Mouse (Mus musculus) urinary bladder, postnatal 0 days (tissue): ENCODE results near the gene Gm6760. TPM values are rescaled to one million over a fixed set of nuclear protein-coding genes. Genes with fewer than 3 reads are reported as not detected.

Source experiments
- polyA plus RNA-seq: library from polyadenylated mRNA; unstranded; fragments of >200 nt; fragmentation: Nextera tagmentation; extraction: Ambion mirVana; gene quantifications from 2 replicates; pipeline ENCODE4 v1.2.1, GENCODE M21; 2015

Gm6760 gene
- polyA plus RNA-seq = not detected in 2 replicates

DNA sequence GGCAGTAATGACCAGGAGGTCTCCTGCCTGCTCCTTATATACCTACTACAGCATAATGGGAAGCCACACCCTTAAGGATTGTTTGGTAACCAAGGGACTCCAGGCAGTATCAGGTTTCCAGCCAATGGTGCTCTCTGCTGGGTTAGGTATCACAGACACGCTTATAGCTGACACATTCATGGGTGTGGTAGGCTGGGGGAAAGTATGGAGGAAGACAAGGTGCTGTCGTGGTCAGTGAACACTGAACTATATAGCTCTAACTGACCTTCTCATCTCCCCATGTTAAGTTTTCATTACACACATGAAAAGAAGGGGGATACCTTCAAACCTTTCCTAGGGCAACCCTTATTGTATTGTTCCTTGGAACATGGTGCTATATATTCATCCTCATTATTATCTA lies at the start of gene Gm6760:
Gene Gm6760 (minus strand): TSS at position 101 of the 400 bp plus-strand sequence.

DNA sequence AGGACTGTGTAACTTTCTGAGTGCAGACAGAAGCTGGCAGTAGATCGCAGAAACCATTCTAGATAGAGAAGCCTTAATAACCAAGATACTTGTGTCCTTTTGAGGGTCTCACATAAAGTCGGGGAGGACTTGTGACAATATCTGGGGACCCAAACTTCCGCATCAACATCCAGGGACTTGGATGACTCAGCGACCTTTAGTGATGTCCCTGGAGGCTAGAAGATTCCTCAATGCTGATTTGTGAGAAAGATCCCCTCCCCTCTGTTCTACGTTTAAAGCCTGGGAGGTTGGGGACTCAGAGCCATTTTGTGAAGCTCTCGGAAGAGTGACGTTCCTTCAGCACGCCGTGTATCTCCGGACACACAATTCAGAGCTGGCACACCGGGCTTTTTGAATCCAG lies 21.2 kb upstream of the Gm6760 start, which contains the start of gene 3830417A13Rik:
Gene 3830417A13Rik (plus strand): TSS at position 301 of the 400 bp plus-strand sequence.

Other genes starting within 250 kb of the Gm6760 start
- 5.1 and 5.6 TPM in 2 replicates for gene 3830417A13Rik, start 21.4 kb upstream of the Gm6760 start, polyA plus RNA-seq
- gene Slitrk4, start 124.8 kb upstream of the Gm6760 start, polyA plus RNA-seq = 0.83 and 1.0 TPM in 2 replicates